Mouse (Mus musculus) frontal cortex, postnatal 25 days (tissue): ENCODE results near the gene Rpgrip1.
"Not testable (repeated sequence)": the region's sequence is repeated elsewhere in the genome, so short reads cannot be mapped to it uniquely, and the experiment has no call there.

Source experiments
- DNase-seq, 2 experiments: peaks; one replicate each; pipeline ENCODE4 v3.0.0; 2022; ENCODE audit warnings: low spot score in 2 of 2

Gene Rpgrip1

DNA sequence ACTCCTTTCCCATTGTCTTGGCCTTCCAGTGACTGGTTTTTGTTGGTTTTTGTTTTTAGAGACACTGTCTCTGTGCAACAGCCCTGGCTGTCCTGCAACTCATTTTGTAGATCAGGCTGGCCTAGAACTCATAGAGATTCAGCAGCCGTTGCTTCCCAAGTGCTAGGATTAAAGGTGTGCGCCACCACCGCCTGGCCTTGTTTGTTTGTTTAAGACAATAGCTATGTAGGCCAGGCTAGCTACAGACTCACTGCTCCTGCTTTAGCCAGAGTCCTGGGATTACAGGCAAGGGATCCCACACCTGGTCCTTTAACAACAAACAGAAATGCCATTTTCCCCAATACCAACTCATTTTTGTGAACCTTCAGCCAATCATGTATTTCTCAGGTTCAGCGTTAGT lies at the start of gene Rpgrip1:
Gene Rpgrip1, plus strand, starts transcription at position 359 of the 400 bp plus-strand sequence.
- no peak for DNase-seq

DNA sequence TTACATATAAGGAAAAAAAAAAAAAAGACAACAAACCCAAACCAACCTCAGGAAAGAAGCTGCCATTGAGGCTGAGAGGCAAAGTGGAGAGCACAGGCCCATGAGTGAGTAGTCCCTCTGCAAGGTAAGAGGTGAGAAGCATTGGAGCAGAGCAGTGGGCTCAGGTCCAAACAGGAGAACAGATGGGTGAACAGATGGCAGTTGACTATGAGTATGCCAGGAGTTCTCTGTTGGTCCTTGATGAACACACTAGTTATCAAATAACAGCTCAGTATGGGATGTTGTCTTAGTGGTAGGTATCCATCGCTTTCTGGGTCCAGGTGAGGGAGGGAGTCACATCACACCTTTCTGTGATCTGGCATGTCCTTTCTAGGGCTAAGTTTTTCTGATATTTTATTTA lies 49.7 kb upstream of the Rpgrip1 start:
- no peak for DNase-seq

DNA sequence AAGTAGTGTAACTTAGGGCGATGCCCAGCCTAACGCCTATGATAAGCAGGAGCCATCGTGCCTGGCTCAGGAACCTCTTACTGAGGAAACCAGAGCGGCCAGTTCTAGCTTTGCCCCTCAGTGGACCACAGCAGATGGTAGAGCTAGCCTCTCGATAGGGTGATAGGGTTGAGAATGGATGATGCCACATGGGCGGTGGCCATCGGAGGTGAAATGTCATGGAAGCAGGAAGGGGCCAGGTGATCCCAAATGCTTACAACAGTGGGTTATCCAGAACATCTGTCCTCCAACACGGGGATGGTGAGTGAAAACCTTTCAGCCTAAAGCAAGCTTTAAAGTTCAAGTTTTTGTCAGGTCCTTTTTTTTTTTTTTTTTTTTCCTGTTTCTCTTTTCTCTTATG lies 48.7 kb upstream of the Rpgrip1 start:
- DNase-seq: no peak

DNA sequence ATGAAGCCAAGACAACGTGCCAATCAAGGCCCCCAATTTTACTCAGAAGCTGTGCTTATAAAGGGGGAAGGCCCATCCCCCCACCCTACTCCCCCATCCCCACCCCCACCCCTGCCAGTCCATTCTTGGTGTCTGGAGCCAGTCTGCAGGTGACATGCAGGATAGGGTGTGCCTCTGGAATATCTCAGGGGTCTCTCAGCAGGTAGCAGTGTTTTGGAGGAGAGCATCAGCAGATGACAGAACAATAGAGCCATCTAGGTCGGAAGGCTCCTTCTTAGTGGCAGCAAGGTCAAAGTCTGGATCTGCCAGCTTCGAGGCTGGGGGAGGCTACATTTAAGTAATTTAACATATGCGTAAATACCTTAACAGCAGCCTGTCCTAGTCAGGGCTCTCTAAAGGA lies 44.4 kb upstream of the Rpgrip1 start:
- no peak for DNase-seq

DNA sequence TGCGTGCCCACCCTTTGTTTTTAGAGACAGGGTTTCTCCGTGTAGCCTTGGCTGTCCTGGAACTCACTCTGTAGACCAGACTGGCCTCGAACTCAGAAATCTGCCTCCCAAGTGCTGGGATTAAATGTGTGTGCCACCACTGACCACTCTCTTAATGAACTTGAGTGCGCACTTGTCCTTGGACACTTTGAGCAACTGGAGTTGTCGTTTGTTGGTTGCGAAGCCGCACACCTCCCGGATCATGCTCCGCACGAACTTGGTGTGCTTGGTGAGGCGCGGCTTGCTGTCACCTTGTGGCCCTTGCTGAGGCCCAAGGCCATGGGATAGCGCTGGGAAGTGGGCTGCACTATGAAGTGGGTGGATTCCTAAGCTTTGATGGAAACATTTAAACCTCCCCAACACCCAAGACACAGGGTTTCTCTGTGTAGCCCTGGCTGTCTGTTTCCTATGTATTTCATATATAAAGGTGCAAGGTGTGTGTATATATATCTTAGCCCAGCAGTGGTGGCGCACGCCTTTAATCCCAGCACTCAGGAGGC lies 38.8 kb upstream of the Rpgrip1 start:
- DNase-seq: no peak

DNA sequence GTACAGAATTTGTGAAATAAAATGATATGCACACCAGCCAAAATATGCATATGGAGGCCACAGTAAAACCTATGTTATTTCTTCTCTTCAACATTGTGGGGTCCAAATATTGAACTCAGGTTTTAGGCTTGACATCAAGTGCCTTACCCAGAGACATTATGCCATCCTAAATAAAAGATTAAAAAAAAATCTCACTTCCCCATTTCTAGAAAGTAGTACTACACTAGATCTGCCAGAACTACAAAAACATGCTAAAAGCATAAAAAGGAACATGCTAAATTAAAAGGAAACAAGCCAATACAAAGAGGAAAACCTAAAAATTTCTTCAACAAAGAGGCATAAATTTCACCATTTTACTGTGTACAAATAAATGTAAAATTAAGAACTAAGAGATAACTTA lies 27.4 kb upstream of the Rpgrip1 start:
- DNase-seq: no peak

DNA sequence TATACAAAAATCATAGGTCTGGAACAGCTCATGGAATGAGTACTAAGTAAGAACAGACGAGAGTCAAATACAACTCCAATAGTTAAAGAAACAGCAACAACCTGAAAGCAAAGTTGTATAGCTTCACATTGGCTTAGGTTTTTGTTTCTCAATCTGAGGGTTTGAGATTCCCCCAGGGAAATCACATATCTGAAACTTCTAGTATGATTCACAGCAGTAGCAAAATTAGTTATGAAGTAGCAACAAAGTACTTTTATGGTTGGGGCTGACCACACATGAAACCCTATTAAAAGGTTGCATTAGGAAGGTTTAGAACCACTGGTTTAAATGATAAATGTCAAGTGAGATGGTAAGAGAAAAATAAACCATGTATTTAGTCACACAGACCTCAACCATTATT lies 16.0 kb upstream of the Rpgrip1 start:
- DNase-seq: no peak

DNA sequence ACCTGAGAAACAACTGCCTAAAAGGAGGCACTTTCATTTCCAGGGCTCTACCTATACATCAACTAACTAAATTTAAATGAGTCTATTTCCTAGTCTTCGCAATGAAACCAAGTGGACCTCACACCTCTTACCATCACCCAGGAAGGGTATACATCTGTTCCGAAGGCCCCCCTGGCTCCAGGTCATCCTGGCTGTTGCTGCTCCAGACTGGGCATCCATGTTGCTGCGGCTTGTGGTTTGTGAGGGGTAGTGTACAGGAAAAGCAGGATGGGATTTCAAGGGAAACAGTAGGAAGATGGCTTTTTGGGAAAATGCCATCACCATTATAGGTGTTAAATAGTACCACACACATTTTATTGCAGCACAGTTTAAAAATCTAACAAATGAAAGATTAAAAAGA lies 13.3 kb upstream of the Rpgrip1 start:
- DNase-seq: not testable (repeated sequence)

DNA sequence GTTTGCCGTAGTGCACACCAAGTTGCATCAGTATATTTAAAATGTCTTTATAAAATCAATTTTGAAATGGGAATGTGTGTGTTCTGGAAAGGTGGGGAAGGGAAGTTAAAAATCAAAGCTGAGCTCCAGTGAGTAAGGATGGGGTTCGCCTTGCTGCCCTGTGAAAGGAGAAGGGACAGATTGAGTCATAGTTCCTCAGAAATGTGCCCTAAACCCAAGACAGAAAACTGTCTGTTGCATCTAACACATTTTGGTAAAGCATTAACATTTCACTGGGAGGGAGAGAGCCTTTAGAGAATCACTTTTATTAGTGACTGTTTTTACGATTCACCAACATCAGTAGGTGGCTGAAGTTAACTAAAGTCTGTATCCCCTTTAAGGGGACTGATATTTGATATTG lies 12.1 kb upstream of the Rpgrip1 start:
- not testable (repeated sequence) for DNase-seq

DNA sequence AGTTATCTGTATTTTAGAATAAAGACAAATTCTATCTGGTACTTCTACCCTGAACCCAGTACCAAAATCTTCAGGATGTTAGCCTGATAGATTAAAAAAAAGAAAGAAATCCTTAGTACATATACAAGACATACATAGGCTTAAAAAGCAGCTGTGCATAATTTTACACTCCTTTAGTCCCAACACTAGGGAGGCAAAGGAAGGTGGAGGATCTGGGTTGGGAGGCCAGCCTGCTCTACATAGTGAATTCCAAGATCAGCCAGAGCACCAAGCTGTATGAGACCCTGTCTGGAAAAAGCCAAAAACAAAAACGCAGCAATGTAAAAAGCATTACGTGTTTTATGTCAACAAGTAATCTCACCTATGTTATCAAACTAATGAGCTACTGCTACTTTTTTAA lies 10.9 kb upstream of the Rpgrip1 start:
- no peak for DNase-seq

DNA sequence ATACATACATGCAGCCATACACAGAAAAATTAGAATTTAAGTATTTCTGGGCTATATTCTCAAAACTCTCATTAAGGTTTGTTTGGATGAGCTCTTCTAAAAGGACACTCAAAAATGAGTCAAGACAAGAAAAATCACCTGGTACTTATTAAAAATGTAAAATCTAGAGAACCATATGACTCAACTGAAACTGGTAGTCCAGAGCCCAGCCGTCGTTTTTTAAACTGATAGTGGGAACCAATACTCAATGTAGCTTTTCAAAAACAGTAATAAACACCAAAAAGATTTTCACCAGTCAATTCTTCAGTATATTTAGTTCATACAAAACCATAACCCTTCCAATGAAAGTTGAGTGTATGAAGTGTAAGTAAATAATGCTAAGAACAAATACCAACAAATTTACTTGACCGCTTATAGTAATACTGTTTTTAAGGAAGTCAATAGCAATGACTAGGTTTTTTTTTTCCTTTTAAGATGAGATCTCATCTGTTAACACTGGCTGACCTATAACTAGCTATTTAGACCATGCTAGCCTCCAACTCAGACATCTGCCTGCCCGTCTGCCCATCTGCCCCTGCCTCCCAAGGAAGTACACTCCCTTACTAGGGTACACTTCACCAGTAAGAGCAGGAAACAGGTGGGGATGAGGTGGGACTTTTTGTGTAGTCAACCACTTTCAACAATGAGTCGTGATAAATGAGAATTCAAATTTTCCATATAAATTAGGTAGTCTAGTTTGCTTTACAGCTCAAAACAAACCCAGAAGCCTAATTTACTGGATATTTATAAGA lies 10.1 kb upstream of the Rpgrip1 start:
- DNase-seq: no peak

DNA sequence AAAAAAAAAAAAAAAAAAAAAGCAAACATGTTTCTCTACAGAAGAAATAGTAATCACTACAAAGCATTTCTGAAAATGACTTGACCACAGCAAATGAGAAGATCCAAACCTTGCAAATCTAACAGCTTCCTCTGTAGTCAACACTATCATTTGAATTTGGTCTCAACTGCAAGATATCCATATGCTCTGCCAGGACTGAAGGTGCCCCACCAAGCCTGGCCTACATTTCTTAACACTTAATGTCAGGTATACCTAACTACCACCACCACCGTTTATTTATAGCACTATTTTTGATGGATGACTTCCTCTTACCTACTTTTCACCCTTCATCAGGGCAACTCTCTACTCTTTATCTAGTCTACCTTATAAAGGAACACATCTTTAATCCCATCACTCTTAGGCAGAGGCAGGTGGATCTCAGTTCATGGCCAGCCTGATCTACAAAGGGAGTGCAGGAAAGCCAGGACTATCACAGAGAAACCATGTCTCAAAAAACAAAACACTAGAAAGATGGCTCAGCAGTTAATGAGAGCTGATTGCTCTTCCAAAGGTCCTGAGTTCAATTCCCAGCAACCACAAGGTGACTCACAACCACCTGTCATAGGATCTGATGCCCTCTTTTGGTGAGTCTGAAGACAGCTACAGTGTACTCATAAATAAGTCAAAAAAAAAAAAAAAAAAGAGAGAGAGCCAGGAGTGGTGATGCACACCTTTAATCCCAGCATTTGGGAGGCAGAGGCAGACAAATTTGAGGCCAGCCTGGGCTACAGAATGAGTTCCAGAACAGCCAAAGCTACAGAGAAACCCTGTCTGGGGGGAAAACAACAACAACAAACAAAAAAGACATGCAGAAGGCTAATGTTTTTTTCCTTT lies 9.0 kb upstream of the Rpgrip1 start:
- DNase-seq: no peak

DNA sequence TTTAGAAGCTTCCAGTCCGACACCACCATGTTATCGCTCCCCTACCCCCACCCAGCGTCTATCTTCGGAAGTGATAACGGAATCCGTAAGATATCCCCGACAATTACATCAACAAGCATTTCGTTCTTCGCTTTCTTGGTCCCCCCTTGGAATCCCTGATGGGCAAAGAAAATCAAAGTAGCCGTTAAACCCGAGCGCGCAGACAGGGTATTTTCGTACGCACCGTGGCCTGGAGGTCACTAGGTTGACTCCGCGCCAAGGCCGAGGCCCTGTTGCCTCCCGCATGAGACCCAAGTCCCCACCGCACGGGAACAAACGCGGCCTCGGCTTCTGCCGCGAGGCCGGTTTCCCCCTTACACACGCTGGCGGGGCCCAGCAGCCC lies 7.0 kb upstream of the Rpgrip1 start:
- DNase-seq: peak in 1 of 2 experiments; percentile 7

DNA sequence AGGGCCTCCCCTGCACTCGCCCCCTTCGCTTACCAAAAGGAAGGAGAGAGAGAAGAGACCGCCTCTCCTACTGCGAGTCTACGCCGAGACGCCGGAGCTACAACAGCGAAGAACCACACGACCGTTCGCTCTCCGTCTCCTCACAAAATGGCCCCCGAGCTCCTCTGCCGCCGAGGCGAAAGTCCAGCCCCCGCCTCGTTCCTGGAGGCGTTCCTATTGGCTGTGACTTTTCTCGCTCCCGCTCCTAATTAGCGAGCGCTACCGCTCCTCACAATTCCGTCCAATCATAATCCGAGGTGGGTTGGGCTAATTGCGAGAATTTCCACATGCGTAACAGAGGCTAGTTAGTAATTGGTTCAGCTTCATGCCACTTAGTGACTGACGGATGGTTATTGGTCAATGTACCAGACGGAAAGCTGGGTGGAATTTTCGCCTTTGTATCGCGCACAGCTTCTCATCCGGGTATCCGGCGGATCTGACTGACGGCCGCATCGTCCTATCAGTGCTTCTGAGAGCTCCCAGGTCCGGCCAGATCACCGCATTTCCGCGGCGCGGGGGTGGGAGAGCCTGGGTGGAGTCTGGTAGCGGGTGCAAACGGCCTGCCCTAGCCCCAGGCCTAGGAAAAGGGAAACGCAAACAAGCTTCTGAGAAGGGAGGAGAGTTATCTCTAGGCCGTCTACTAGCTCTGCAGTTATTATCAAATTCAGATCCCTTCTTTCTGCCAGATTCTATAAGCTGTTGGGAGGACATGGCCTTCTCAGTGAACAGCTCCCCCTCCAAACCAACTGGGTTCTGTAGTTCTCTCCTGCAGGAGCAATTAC lies 6.4 kb upstream of the Rpgrip1 start, which contains the start of gene Hnrnpc:
Gene Hnrnpc, minus strand, starts transcription at position 173 of the 821 bp plus-strand sequence.
- DNase-seq: peak; percentile 100

DNA sequence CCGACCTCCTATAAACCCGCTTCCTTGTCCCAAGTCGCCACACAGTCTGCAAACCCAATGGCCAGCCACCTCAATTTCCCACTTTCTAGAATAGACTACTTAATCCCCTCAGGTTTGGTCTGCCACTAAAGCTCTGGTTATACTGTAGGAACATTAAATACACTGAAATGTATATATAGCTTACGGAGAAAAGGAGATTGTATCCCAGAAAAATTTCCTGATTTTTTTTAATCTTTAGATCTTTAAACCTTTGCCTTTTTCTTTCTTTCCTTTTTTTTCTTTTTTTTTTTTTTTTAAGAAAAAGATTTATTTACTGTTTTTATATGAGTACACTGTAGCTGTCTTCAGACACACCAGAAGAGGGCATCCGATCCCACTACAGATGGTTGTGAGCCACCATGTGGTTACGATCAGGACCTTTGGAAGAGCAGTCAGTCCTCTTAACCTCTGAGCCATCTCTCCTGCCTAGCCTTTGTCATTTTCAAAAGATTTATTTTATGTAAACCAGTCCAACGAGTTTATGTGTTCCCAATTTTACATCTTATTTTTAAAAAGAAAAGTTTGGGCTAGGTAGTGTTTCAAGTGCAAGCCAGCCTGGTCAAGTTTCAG lies 5.7 kb upstream of the Rpgrip1 start:
- DNase-seq: no peak

DNA sequence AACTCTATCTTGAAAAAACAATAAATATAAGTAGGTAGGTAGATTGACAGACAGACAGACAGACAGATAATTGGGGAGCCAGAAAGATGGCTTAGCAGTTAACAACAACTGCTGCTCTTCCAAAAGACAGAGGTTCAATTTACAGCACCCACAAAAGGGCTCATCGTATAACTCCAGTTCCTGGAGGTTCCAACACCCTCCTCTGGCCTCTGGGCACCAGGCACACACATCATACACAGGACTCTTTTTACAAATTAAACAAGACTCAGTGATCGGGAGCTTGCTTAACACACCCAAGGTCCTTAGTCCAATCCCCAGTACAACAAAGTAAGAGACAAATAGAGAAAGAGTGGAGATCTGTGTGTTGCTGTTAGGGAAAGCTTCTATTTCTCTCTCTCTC lies 5.2 kb upstream of the Rpgrip1 start:
- DNase-seq: no peak

DNA sequence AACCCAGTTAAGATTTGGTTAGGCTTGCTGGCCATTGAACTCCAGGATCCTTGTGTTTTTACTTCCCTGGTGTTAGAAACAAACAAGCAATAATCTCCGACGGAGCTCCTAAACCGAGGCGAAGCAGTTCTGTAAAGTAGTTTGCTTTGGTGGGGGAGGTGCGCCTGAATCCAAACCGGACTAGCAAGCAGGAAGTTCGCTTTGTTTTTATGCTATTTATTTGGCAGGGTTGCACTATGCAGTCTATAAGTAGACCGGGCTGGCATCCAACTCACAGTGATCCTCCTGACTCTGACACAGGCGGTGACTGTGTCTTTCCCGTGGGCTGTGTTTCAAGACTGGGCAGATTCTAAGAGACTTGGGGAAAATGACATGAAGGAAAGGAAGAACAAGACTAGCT lies 3.8 kb upstream of the Rpgrip1 start:
- DNase-seq: peak; percentile 25 to 44

DNA sequence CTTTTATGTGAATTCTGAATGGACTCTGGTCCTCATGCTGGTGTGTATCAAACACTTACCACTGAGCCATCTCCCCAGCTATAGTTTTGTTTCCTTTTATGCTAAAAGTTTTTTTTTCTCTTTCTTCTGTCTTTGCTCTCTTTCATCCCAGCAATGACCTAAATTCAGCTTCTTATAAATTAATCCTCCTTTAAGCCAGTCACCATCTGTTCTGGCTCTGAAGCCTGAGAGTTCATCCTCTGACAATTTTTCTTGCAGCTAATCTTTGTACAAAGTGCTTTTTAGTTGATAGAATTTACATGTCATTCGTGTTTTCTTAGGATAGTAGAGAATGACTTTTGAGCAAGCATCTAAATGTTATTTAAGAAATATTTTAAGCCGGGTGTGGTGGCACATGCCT lies 2.5 kb upstream of the Rpgrip1 start:
- no peak for DNase-seq

DNA sequence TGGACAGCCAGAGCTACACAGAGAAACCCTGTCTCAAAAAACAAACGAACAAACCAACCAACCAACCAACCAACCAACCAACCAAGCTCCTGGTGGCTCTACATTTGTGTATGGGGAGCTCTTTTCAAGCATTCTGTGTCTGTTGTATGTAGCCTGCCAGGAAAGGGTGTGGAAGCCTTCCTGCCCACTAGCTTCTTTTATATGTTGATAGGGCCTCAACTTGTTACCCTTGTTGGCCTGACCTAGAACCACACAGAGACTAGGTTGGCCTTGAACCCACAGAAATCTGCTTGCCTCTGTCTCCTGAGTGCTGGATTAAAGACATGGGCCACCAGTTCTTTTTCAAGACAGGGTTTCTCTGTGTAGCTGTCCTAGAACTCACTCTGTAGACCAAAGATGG lies 3.6 kb downstream of the Rpgrip1 start:
- no peak for DNase-seq

DNA sequence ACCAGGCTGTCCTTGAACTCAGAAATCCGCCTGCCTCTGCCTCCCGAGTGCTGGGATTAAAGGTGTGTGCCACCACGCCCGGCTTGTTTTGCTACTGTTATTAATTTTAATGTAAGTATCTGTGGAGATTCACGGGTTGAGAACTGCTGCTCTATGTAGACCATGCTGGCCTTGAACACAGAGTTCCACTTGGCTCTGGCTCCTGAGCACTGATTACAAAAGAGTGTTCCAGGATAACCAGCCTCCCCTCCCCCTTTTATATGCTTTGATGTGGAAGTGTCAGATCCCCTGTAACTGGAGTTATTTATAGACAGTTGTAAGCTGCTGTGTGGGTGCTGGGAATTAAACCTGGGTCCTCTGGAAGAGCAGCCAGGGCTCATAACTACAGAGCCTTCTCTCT lies 6.7 kb downstream of the Rpgrip1 start:
- no peak for DNase-seq

DNA sequence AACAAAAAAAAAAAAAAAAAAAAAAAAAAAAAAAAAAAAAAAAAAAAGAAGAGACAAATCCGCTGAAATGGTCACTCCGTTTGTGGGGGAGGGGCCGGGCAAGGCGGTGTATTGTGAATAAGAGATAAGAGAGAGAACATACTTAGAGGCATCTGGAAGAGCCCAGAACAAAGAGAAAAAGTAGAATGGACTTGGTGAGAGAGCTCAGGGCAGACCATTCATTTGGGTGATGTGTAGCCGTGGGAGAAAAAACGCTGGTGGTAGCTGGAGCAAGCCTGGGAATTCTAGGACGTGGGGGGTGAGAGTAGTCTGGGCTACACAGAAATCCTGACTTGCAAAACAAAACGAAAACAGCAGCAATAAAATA lies 7.9 kb downstream of the Rpgrip1 start:
- no peak for DNase-seq
